Comparison of ENCODE assay signal across 10 mouse cellular contexts in genomic region chr9:14770803-14771471, GRCm38 (mm10). TPM values are rescaled to one million over a fixed set of nuclear protein-coding genes. Genes with fewer than 3 reads are reported as not detected.
A peak's percentile ranks its signal among the peaks of the same experiment; 100 is the strongest.
DNase-seq lines count a peak whose midpoint lies in the region; ATAC-seq lines count a peak whose summit lies in the region.
"Had no signal": no experiment of that assay in that cellular context is flagged by ENCODE, and none has a peak within 500 bp of the region (broad histone marks: within the 10 kb centered on the region; RNA-seq: fewer than 3 reads in every experiment).

Gene 1700012B09Rik, minus strand, starts transcription at chr9:14771030.

- no peak within 1 kb of the TSS for H3K27ac ChIP-seq in heart, embryonic 11.5 days (ENCODE audit: low read depth, low read length)
- H3K27ac ChIP-seq in midbrain, embryonic 16.5 days (ENCODE audit: low read length), result no peak within 1 kb of the TSS
- H3K27ac ChIP-seq: intestine, embryonic 15.5 days had no signal

- 21% methylated on average over 23 of the region's 23 CpGs for WGBS in heart, embryonic 11.5 days (ENCODE audit: insufficient replicate concordance)
- 14% methylated on average over 23 of the region's 23 CpGs for WGBS in midbrain, embryonic 16.5 days

- H3K9ac ChIP-seq in heart, embryonic 11.5 days (ENCODE audit: low read depth, low read length), result peak within 1 kb of the TSS; percentile 31; the same call in 1 of the 2 replicates
- H3K9ac ChIP-seq in midbrain, embryonic 16.5 days (ENCODE audit: low read depth, low read length), result peak within 1 kb of the TSS; percentile 36; the same call in 1 of the 2 replicates
- H3K9ac ChIP-seq: intestine, embryonic 15.5 days had no signal

- no peak within 1 kb of the TSS for H3K4me3 ChIP-seq in heart, embryonic 11.5 days (ENCODE audit: low read depth, low read length)
- H3K4me3 ChIP-seq in midbrain, embryonic 16.5 days (ENCODE audit: low read depth, low read length), result no peak within 1 kb of the TSS
- H3K4me3 ChIP-seq: intestine, embryonic 15.5 days had no signal

- no peak for DNase-seq in heart, adult 18-20 months
- peak; percentile 37 for DNase-seq in Muller cell, postnatal 12 days (ENCODE audit: inconsistent ontology term)
- DNase-seq in frontal cortex, postnatal 10 days (ENCODE audit: low spot score in 2 of 2), result no peak
- no peak for DNase-seq in B cell, adult 2 months

- H3K9me3 ChIP-seq in heart, embryonic 11.5 days (replicated peaks; ENCODE audit: control insufficient read depth, low read length), result no peaks in the 10 kb centered on the region
- no peaks in the 10 kb centered on the region for H3K9me3 ChIP-seq in midbrain, embryonic 16.5 days (replicated peaks; ENCODE audit: control insufficient read depth, low read length, poor library complexity, severe bottlenecking)
- H3K9me3 ChIP-seq: intestine, embryonic 15.5 days had no signal

- 0 out of 2 replicates have a peak, but pooled peaks cover 4% of the 10 kb centered on the region for H3K4me1 ChIP-seq in heart, embryonic 11.5 days (ENCODE audit: control insufficient read depth, insufficient read depth, low read length)
- H3K4me1 ChIP-seq in midbrain, embryonic 16.5 days (ENCODE audit: control insufficient read depth, insufficient read depth, low read length), result no peaks in the 10 kb centered on the region

- ATAC-seq in heart, embryonic 11.5 days (replicated peaks; ENCODE audit: insufficient number of reproducible peaks, low FRiP score, low TSS enrichment), result peak; percentile 31; the same call in 1 of the 2 replicates
- ATAC-seq in hematopoietic stem cell, adult 5-6 weeks (replicated peaks in 1 of 2; ENCODE audit: insufficient read depth in 1 of 2, low FRiP score in 2 of 2, low TSS enrichment in 1 of 2, low read depth in 1 of 2, poor library complexity in 2 of 2, severe bottlenecking in 2 of 2), result peak; percentile 63 to 68
- peak; percentile 57 for ATAC-seq in midbrain, embryonic 16.5 days
- ATAC-seq in frontal cortex, adult (ENCODE audit: low TSS enrichment), result no peak
- ATAC-seq: intestine, embryonic 15.5 days had no signal

- no peaks in the 10 kb centered on the region for H3K36me3 ChIP-seq in heart, embryonic 11.5 days (ENCODE audit: control insufficient read depth, insufficient read depth, low read length)
- no peaks in the 10 kb centered on the region for H3K36me3 ChIP-seq in midbrain, embryonic 16.5 days (ENCODE audit: control insufficient read depth, insufficient read depth, low read length)
- H3K36me3 ChIP-seq: intestine, embryonic 15.5 days had no signal

- peaks cover 12% of the 10 kb centered on the region for H3K27me3 ChIP-seq in heart, embryonic 11.5 days (ENCODE audit: control insufficient read depth, insufficient read depth, low read length)
- H3K27me3 ChIP-seq in midbrain, embryonic 16.5 days (ENCODE audit: control insufficient read depth, insufficient read depth, low read depth, low read length), result no peaks in the 10 kb centered on the region
- H3K27me3 ChIP-seq: CH12.LX; intestine, embryonic 15.5 days had no signal

- peak within 1 kb of the TSS; percentile 45 for H3K4me2 ChIP-seq in heart, embryonic 11.5 days
- H3K4me2 ChIP-seq in midbrain, embryonic 16.5 days (ENCODE audit: low read length), result peak within 1 kb of the TSS; percentile 37; the same call in 1 of the 2 replicates
- H3K4me2 ChIP-seq: intestine, embryonic 15.5 days had no signal

RNA-seq across cellular contexts. Expression of gene 1700012B09Rik, which starts in this region (rescaled TPM):
- not detected in 2 replicates for polyA plus RNA-seq in heart, embryonic 11.5 days (2014; fragmentation: Nextera tagmentation; extraction: Ambion mirVana)
- total RNA-seq in heart, adult 18-20 months (2021), result not detected
- total RNA-seq in hematopoietic stem cell, adult 5-6 weeks (2017), result 4.6 TPM in 1 of 2 replicates, not detected in the other
- 3.6 and 4.5 TPM in 2 replicates for polyA plus RNA-seq in midbrain, embryonic 16.5 days (2015; fragmentation: Nextera tagmentation; extraction: Ambion mirVana)
- total RNA-seq: CH12.LX had no signal
- polyA plus RNA-seq: intestine, embryonic 15.5 days had no signal

Comparison
In these comparisons a context has a peak if more than half of its experiments do, and no peak if none do; other contexts are left out.
1. Peak in ATAC-seq, H3K9ac ChIP-seq and H3K4me2 ChIP-seq in heart, embryonic 11.5 days; RNA of the gene not detected or under 1 TPM.